Mouse (Mus musculus): Measurements from ENCODE around the gene Gnai3.
A peak's percentile ranks its signal among the peaks of the same experiment; 100 is the strongest.

Gnai3 gene

GRCm38 (mm10) chr3:108112666-108113065 is 33.3 kb downstream of the Gnai3 start:
- DNase-seq (ENCODE audit: low read depth in 1 of 2, low spot score in 2 of 2), result no peak

GRCm38 (mm10) chr3:108112246-108112645 is 33.7 kb downstream of the Gnai3 start:
- DNase-seq (ENCODE audit: low read depth in 1 of 2, low spot score in 2 of 2), result no peak

GRCm38 (mm10) chr3:108111320-108111719 is 34.6 kb downstream of the Gnai3 start:
- no peak for DNase-seq (ENCODE audit: low read depth in 1 of 2, low spot score in 2 of 2)

GRCm38 (mm10) chr3:108105281-108105680 is 40.7 kb downstream of the Gnai3 start:
- no peak for DNase-seq (ENCODE audit: low read depth in 1 of 2, low spot score in 2 of 2)

GRCm38 (mm10) chr3:108102075-108102474 is 43.9 kb downstream of the Gnai3 start:
- DNase-seq (ENCODE audit: low read depth in 1 of 2, low spot score in 2 of 2), result no peak

- DNase-seq (ENCODE audit: low read depth in 1 of 2, low spot score in 2 of 2), result no peak
Observed at GRCm38 (mm10) chr3:108101594-108101993, 44.4 kb downstream of the Gnai3 start.

GRCm38 (mm10) chr3:108098316-108098715 is 47.6 kb downstream of the Gnai3 start:
- no peak for DNase-seq (ENCODE audit: low read depth in 1 of 2, low spot score in 2 of 2)

GRCm38 (mm10) chr3:108097656-108098055 is 48.3 kb downstream of the Gnai3 start:
- no peak for DNase-seq (ENCODE audit: low read depth in 1 of 2, low spot score in 2 of 2)

GRCm38 (mm10) chr3:108096726-108097125 is 49.2 kb downstream of the Gnai3 start:
- DNase-seq (ENCODE audit: low read depth in 1 of 2, low spot score in 2 of 2), result no peak

GRCm38 (mm10) chr3:108096226-108096625 is 49.7 kb downstream of the Gnai3 start:
- no peak for DNase-seq (ENCODE audit: low read depth in 1 of 2, low spot score in 2 of 2)

GRCm38 (mm10) chr3:108094976-108095760 is 50.8 kb downstream of the Gnai3 start:
- no peak for DNase-seq (ENCODE audit: low read depth in 1 of 2, low spot score in 2 of 2)

- DNase-seq (ENCODE audit: low read depth in 1 of 2, low spot score in 2 of 2), result no peak
Observed at GRCm38 (mm10) chr3:108094146-108094545, 51.8 kb downstream of the Gnai3 start.

GRCm38 (mm10) chr3:108093306-108093705 is 52.6 kb downstream of the Gnai3 start:
- DNase-seq (ENCODE audit: low read depth in 1 of 2, low spot score in 2 of 2), result no peak

GRCm38 (mm10) chr3:108092536-108093115 is 53.3 kb downstream of the Gnai3 start, which contains the start of gene Gnat2:
Gene Gnat2 (plus strand): TSS chr3:108092789.
- no peak for DNase-seq (ENCODE audit: low read depth in 1 of 2, low spot score in 2 of 2)

GRCm38 (mm10) chr3:108092030-108092429 is 53.9 kb downstream of the Gnai3 start:
- no peak for DNase-seq (ENCODE audit: low read depth in 1 of 2, low spot score in 2 of 2)

GRCm38 (mm10) chr3:108090561-108090960 is 55.4 kb downstream of the Gnai3 start:
- no peak for DNase-seq (ENCODE audit: low read depth in 1 of 2, low spot score in 2 of 2)

GRCm38 (mm10) chr3:108089916-108090315 is 56.0 kb downstream of the Gnai3 start:
- no peak for DNase-seq (ENCODE audit: low read depth in 1 of 2, low spot score in 2 of 2)

GRCm38 (mm10) chr3:108088842-108089380 is 57.0 kb downstream of the Gnai3 start:
- DNase-seq (ENCODE audit: low read depth in 1 of 2, low spot score in 2 of 2), result no peak

- no peak for DNase-seq (ENCODE audit: low read depth in 1 of 2, low spot score in 2 of 2)
Observed at GRCm38 (mm10) chr3:108087329-108087728, 58.6 kb downstream of the Gnai3 start.

GRCm38 (mm10) chr3:108086470-108086979 is 59.4 kb downstream of the Gnai3 start, which contains the start of gene Ampd2:
Gene Ampd2 (minus strand): TSS chr3:108086651.
- DNase-seq (ENCODE audit: low read depth in 1 of 2, low spot score in 2 of 2), result peak in 1 of 2 experiments; percentile 29

- no peak for DNase-seq (ENCODE audit: low read depth in 1 of 2, low spot score in 2 of 2)
Observed at GRCm38 (mm10) chr3:108085721-108086469, 60.1 kb downstream of the Gnai3 start.

Measured in monocyte, adult 2 months (primary cell).